Mouse (Mus musculus) MEL (cell line): ENCODE measurements around the gene Slc35d2. TPM values are rescaled to one million over a fixed set of nuclear protein-coding genes. Genes with fewer than 3 reads are reported as not detected.

Experiments used
- DNase-seq: peaks from one replicate; pipeline ENCODE4 v3.0.0; 2011; ENCODE audit warnings: low read depth, low spot score
- H3K27ac ChIP-seq: 2 replicates; pipeline ENCODE4 v1.5.1; 2012; ENCODE audit warnings: low read depth, mild to moderate bottlenecking, control low read depth, low read length, moderate library complexity; ENCODE audit not compliant: control insufficient read depth
- H3K27me3 ChIP-seq, 2 experiments: fragments of 150-350 bp in 1 of 2; sonication (generic) in 1 of 2; 2 replicates each; pipeline ENCODE4 v1.6.1; 2012; ENCODE audit warnings: low read length in 2 of 2, mild to moderate bottlenecking in 2 of 2, improper control_type of control experiment in 1 of 2, moderate library complexity in 1 of 2; ENCODE audit not compliant: insufficient read depth in 2 of 2, control insufficient read depth in 1 of 2
- H3K36me3 ChIP-seq, 2 experiments: 2 replicates each; pipeline ENCODE4 v1.6.1; 2012 to 2014; ENCODE audit warnings: low read length in 2 of 2, improper control_type of control experiment in 1 of 2, inconsistent platforms in 1 of 2, mild to moderate bottlenecking in 1 of 2; ENCODE audit not compliant: insufficient read depth in 2 of 2, control insufficient read depth in 1 of 2
- H3K4me1 ChIP-seq, 2 experiments: fragments of 150-350 bp in 1 of 2; sonication (generic) in 1 of 2; 2 replicates each; pipeline ENCODE4 v1.6.1; 2012; ENCODE audit warnings: low read length in 2 of 2, improper control_type of control experiment in 1 of 2, mild to moderate bottlenecking in 1 of 2; ENCODE audit not compliant: insufficient read depth in 2 of 2, control insufficient read depth in 1 of 2
- H3K4me3 ChIP-seq, 2 experiments: fragments of 150-350 bp in 1 of 2; sonication (generic) in 1 of 2; 2 replicates each; pipeline ENCODE4 v1.5.1; 2012; ENCODE audit warnings: low read depth in 2 of 2, low read length in 2 of 2, mild to moderate bottlenecking in 2 of 2, moderate library complexity in 2 of 2, control low read depth in 1 of 2, improper control_type of control experiment in 1 of 2; ENCODE audit not compliant: control insufficient read depth in 1 of 2, insufficient read depth in 1 of 2
- H3K79me2 ChIP-seq: 2 replicates; pipeline ENCODE4 v1.6.1; 2012; ENCODE audit warnings: mild to moderate bottlenecking, low read length, moderate library complexity; ENCODE audit not compliant: control insufficient read depth, poor library complexity, insufficient read depth
- H3K9ac ChIP-seq: 2 replicates; pipeline ENCODE4 v1.6.1; 2012; ENCODE audit warnings: low read depth, mild to moderate bottlenecking, control low read depth, low read length, moderate library complexity; ENCODE audit not compliant: control insufficient read depth, poor library complexity, severe bottlenecking
- H3K9me3 ChIP-seq: fragments of 150-350 bp; sonication (generic); replicated peaks from 2 replicates; pipeline ENCODE4 v1.6.1; 2012; ENCODE audit warnings: mild to moderate bottlenecking, low read length, improper control_type of control experiment, moderate library complexity; ENCODE audit not compliant: insufficient read depth
- CHD2 ChIP-seq: IDR thresholded peaks from 2 replicates; pipeline ENCODE4 v1.6.1; 2011; ENCODE audit warnings: low read length, improper control_type of control experiment
- CTCF ChIP-seq, 3 experiments: IDR thresholded peaks in 2 of 3; conservative IDR thresholded peaks in 1 of 3; 2 replicates each; pipeline ENCODE4 v1.5.1; 2011 to 2012; ENCODE audit warnings: low read length in 3 of 3, low read depth in 2 of 3, mild to moderate bottlenecking in 2 of 3, improper control_type of control experiment in 1 of 3, inconsistent platforms in 1 of 3, mixed read lengths in 1 of 3, moderate library complexity in 1 of 3; ENCODE audit not compliant: control insufficient read depth in 1 of 3, insufficient read depth in 1 of 3, poor library complexity in 1 of 3, severe bottlenecking in 1 of 3
- E2F4 ChIP-seq: IDR thresholded peaks from 2 replicates; pipeline ENCODE4 v1.6.1; 2011; ENCODE audit warnings: low read depth, low read length, improper control_type of control experiment, borderline replicate concordance
- ELF1 ChIP-seq: IDR thresholded peaks from 2 replicates; pipeline ENCODE4 v1.6.1; 2014; ENCODE audit warnings: low read depth, mild to moderate bottlenecking, inconsistent platforms, low read length, improper control_type of control experiment, moderate library complexity
- EP300 ChIP-seq, 2 experiments: IDR thresholded peaks; 2 replicates each; pipeline ENCODE4 v1.6.1; 2011; ENCODE audit warnings: improper control_type of control experiment in 2 of 2, low read length in 2 of 2, low read depth in 1 of 2, mild to moderate bottlenecking in 1 of 2
- ETS1 ChIP-seq: IDR thresholded peaks from 2 replicates; pipeline ENCODE4 v1.6.1; 2012; ENCODE audit warnings: low read depth, mild to moderate bottlenecking, inconsistent platforms, low read length, improper control_type of control experiment, moderate library complexity
- GABPA ChIP-seq: IDR thresholded peaks from 2 replicates; pipeline ENCODE4 v1.6.1; 2012; ENCODE audit warnings: low read depth, mild to moderate bottlenecking, inconsistent platforms, low read length, improper control_type of control experiment, moderate library complexity
- MAZ ChIP-seq: IDR thresholded peaks from 2 replicates; pipeline ENCODE4 v1.6.1; 2012; ENCODE audit warnings: low read depth, mild to moderate bottlenecking, inconsistent platforms, low read length, improper control_type of control experiment
- MYB ChIP-seq: IDR thresholded peaks from 2 replicates; pipeline ENCODE4 v1.6.1; 2011; ENCODE audit warnings: mild to moderate bottlenecking, low read depth, low read length, improper control_type of control experiment
- NELFE ChIP-seq: IDR thresholded peaks from 2 replicates; pipeline ENCODE4 v1.6.1; 2011; ENCODE audit warnings: low read depth, low read length, improper control_type of control experiment
- NRF1 ChIP-seq: IDR thresholded peaks from 2 replicates; pipeline ENCODE4 v1.6.1; 2014; ENCODE audit warnings: low read depth, mild to moderate bottlenecking, inconsistent platforms, low read length, improper control_type of control experiment, moderate library complexity; ENCODE audit not compliant: poor library complexity, insufficient read depth, severe bottlenecking
- POLR2A ChIP-seq, 2 experiments: IDR thresholded peaks; 2 replicates each; pipeline ENCODE4 v1.6.1; 2011 to 2012; ENCODE audit warnings: low read length in 2 of 2, mild to moderate bottlenecking in 2 of 2, control low read depth in 1 of 2, improper control_type of control experiment in 1 of 2, low read depth in 1 of 2, moderate library complexity in 1 of 2; ENCODE audit not compliant: control insufficient read depth in 1 of 2, insufficient read depth in 1 of 2, poor library complexity in 1 of 2
- RAD21 ChIP-seq: IDR thresholded peaks from 2 replicates; pipeline ENCODE4 v1.6.1; 2011; ENCODE audit warnings: mild to moderate bottlenecking, low read depth, low read length, improper control_type of control experiment
- SIN3A ChIP-seq: IDR thresholded peaks from 2 replicates; pipeline ENCODE4 v1.6.1; 2012; ENCODE audit warnings: low read length, improper control_type of control experiment, inconsistent platforms
- SMC3 ChIP-seq: IDR thresholded peaks from 2 replicates; pipeline ENCODE4 v1.6.1; 2011; ENCODE audit warnings: low read depth, low read length, improper control_type of control experiment
- TAL1 ChIP-seq: IDR thresholded peaks from 2 replicates; pipeline ENCODE4 v1.6.1; 2012; ENCODE audit warnings: mild to moderate bottlenecking, inconsistent platforms, low read length, moderate library complexity, mixed read lengths
- TBP ChIP-seq: IDR thresholded peaks from 2 replicates; pipeline ENCODE4 v1.8.0; 2011; ENCODE audit warnings: low read depth, low read length, improper control_type of control experiment
- TCF12 ChIP-seq: IDR thresholded peaks from 2 replicates; pipeline ENCODE4 v1.6.1; 2014; ENCODE audit warnings: low read depth, mild to moderate bottlenecking, inconsistent platforms, low read length, improper control_type of control experiment, moderate library complexity
- ZC3H11A ChIP-seq: IDR thresholded peaks from 2 replicates; pipeline ENCODE4 v1.6.1; 2012; ENCODE audit warnings: low read depth, mild to moderate bottlenecking, inconsistent platforms, low read length, improper control_type of control experiment
- ZKSCAN1 ChIP-seq: IDR thresholded peaks from 2 replicates; pipeline ENCODE4 v1.6.1; 2012; ENCODE audit warnings: low read depth, mild to moderate bottlenecking, inconsistent platforms, low read length, improper control_type of control experiment, moderate library complexity
- ZNF384 ChIP-seq: IDR thresholded peaks from 2 replicates; pipeline ENCODE4 v1.6.1; 2012; ENCODE audit warnings: low read depth, mild to moderate bottlenecking, inconsistent platforms, low read length, improper control_type of control experiment
- polyA plus RNA-seq, 2 experiments: library from polyadenylated mRNA; stranded (reverse) in 1 of 2; unstranded in 1 of 2; fragments of >175 nt in 1 of 2; fragments of >200 nt in 1 of 2; gene quantifications; 2 replicates each; pipeline versions ENCODE4 v1.2.1 to v1.2.4; 2012; ENCODE audit warnings: low replicate concordance in 2 of 2, low read depth in 1 of 2; ENCODE audit not compliant: insufficient read length in 2 of 2, insufficient read depth in 1 of 2, missing spikeins in 1 of 2
- total RNA-seq: library from RNA; depleted of rRNA; stranded (reverse); fragments of 300-350 nt; gene quantifications from 2 replicates; pipeline ENCODE4 v1.2.3, GENCODE M21; 2012

The Slc35d2 gene
- total and polyA plus RNA-seq, 3 experiments: 3.9 to 11.6 TPM; not detected in 1

DNA sequence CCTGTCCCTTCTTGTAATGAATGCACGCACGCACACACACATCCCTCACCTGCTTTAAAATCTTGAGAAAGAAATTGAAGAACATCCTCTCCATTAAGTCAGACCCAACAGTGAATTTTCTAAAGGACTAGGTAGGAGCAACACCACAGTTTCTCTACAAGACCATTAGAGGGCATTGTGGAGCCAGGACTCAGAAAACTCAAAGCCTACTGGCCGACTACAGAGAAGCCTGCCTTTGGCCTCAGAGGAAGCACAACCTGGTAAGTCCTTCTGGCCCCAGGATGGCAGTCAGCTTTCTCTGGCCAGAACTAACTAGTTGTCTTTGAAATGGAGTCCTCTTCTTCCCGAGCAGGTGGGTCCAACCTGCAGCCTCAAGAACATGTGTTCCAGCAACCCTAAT is 78.3 kb downstream of the Slc35d2 start:
- H3K9me3 ChIP-seq: no peaks in the 10 kb centered on the region
- DNase-seq: peak; percentile 38
- no peak overlapping the region for H3K9ac ChIP-seq
- H3K27me3 ChIP-seq: no peaks in the 10 kb centered on the region; a peak in 1 of 4 replicates
- TF ChIP-seq RAD21: peak; percentile 19
- peak in 2 of 3 experiments; percentile 18 to 41; a peak in 2 of 6 replicates for TF ChIP-seq CTCF (IDR thresholded peaks at IDR 0.05 in 2 of 3, conservative IDR thresholded peaks at IDR 0.05 in 1 of 3; ENCODE audit: control insufficient read depth in 1 of 3, insufficient read depth in 1 of 3, low read depth in 2 of 3, low read length in 3 of 3, poor library complexity in 1 of 3, severe bottlenecking in 1 of 3)
- TF ChIP-seq SMC3: peak; percentile 13; the same call in 1 of the 2 replicates
- no peak for TF ChIP-seq NELFE
- no peak for TF ChIP-seq EP300 (IDR thresholded peaks at IDR 0.05; ENCODE audit: low read depth in 1 of 2, low read length in 2 of 2)
- H3K4me3 ChIP-seq: no peak overlapping the region
- H3K27ac ChIP-seq: no peak overlapping the region
- no peaks in the 10 kb centered on the region; a peak in 1 of 4 replicates for H3K4me1 ChIP-seq
- no peaks in the 10 kb centered on the region for H3K36me3 ChIP-seq
- no peaks in the 10 kb centered on the region for H3K79me2 ChIP-seq

DNA sequence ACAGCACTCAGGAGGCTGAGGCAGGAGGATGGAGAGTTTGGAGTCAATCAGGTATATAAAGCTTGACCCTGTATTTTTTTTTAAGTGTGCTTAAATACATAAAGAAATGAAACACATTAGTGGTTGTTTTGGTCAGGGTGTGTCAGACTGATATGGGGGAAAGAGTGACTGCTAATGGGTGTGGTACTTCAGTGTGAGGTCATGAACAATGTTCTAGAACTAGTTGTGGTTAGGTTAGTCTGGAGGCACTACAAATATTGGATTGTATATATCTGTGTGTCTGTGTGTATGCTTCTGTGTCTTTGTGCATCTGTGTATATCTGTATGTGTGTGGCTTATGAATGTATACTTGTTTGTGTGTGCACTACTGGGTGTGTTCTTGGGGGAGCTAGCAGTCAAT is 79.6 kb downstream of the Slc35d2 start:
- TF ChIP-seq GABPA: no peak
- no peak for TF ChIP-seq ZKSCAN1
- no peak for TF ChIP-seq MYB
- TF ChIP-seq ZC3H11A: no peak
- no peak for TF ChIP-seq CHD2
- TF ChIP-seq MAZ: no peak
- TF ChIP-seq TCF12: no peak
- TF ChIP-seq E2F4: no peak
- TF ChIP-seq ELF1: no peak
- TF ChIP-seq ZNF384: no peak
- TF ChIP-seq NRF1: no peak
- TF ChIP-seq ETS1: no peak
- no peak for TF ChIP-seq POLR2A (IDR thresholded peaks at IDR 0.05; ENCODE audit: control insufficient read depth in 1 of 2, insufficient read depth in 1 of 2, low read depth in 1 of 2, low read length in 2 of 2, poor library complexity in 1 of 2)
- TF ChIP-seq SIN3A: no peak
- no peak for TF ChIP-seq TAL1
- TF ChIP-seq TBP: no peak
- H3K27ac ChIP-seq: no peak overlapping the region
- no peaks in the 10 kb centered on the region; a peak in 1 of 4 replicates for H3K27me3 ChIP-seq
- no peak overlapping the region for H3K9ac ChIP-seq
- H3K4me3 ChIP-seq: no peak overlapping the region
- no peaks in the 10 kb centered on the region for H3K79me2 ChIP-seq
- H3K9me3 ChIP-seq: no peaks in the 10 kb centered on the region
- H3K36me3 ChIP-seq: no peaks in the 10 kb centered on the region
- DNase-seq: peak; percentile 21
- H3K4me1 ChIP-seq: no peaks in the 10 kb centered on the region; a peak in 1 of 4 replicates
